Mouse (Mus musculus) urinary bladder, postnatal 4 days (tissue): ENCODE results near the gene Olfr975.
"Not testable (repeated sequence)": the region's sequence is repeated elsewhere in the genome, so short reads cannot be mapped to it uniquely, and the experiment has no call there.

ENCODE experiments used
- DNase-seq, 2 experiments: peaks; one replicate each; pipeline ENCODE4 v3.0.0; 2021 to 2022; ENCODE audit warnings: low spot score in 2 of 2

The Olfr975 gene

DNA sequence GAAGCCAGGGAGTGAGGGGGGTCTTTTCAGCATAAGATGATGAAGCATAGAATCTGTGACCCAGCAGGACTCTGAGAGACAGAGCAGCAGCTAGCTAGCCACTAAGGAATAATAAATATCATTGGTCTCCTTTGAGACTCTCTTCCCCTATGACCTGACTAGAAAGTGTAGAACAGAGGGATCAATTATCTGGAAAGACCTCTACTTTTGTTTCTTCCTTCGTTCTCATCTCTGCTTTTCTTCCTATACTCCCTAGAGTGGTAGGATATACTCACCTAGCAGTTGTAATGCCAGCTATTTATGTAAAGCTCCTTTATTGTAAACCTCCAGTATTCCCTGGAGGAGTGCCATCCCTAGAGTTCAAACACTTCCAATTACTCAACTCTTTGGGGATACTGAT is at the start of gene Olfr975:
Gene Olfr975 (minus strand): TSS at position 101 of the 400 bp plus-strand sequence.
- no peak for DNase-seq

DNA sequence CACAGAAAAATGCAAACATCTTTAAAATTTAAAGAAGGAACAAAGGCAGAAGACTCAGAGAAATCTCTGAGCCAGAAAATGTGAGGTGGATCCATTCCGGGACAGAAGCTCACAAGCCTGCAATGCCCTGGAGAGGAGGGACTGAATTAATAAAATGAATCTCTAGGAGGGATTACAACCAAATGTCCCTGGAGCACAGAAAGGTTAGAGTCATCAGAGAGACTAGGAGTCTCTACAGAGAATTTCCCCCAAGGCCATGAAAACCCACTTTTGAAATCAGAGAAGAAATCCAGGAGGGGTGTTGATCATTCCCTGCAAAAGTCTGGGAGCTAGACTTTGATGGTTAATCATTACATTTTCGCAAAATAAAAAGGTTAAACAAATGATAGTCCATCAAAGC is 40.0 kb upstream of the Olfr975 start, which contains the start of gene Olfr978:
Gene Olfr978 (plus strand): TSS at position 301 of the 400 bp plus-strand sequence.
- no peak for DNase-seq

DNA sequence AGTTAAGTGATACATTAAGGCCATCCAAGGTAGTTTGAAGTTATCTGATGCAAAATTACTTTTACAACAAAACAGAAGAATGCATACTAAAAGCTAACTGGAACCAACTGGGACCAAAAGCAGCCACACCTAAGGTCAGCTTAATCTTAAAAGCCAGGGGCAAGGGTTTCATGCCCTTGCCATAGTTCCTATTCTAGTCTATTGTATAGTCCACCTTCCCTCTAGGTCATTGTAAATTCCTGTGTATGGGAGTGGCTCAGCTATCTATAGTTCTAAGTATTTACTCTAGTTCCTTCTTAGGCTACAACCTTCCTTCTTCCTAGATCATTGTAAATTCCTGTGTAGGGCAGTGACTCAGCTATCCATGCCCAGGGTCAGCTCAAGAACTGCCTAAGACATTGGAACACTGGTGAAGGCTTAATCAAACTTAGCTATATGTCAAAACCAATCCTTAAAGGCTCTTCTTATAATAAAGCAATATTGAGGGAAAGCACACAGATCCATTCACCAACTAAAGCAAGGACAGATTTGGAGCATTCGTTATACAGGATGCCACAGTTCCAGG is 24.8 kb upstream of the Olfr975 start:
- not testable (repeated sequence) for DNase-seq

GRCm38 (mm10) chr9:39961033-39961432 is 9.2 kb upstream of the Olfr975 start, which contains the start of gene Olfr976:
Olfr976 (minus strand) TSS chr9:39961133.
- DNase-seq: not testable (repeated sequence)

DNA sequence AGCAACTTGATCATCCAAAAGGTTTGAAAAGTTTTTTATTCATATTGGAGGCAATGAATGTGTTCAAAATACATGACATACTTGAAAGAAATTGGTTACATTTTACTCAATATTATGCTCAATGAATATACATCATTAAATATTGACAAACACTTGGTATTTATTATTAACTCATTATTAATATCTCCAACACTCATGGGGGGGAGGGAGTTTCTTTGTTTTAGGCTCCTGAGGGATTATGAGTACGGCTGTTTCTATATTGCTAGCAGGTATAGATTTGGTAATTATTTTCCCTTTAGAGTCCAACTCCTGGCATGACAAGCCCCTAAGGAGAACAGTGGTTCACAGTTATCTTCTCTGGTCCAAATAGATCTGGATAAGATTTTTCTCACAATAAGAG is 14.6 kb downstream of the Olfr975 start, which contains the start of gene Olfr974:
Gene Olfr974 (plus strand): TSS at position 301 of the 400 bp plus-strand sequence.
- DNase-seq: no peak

DNA sequence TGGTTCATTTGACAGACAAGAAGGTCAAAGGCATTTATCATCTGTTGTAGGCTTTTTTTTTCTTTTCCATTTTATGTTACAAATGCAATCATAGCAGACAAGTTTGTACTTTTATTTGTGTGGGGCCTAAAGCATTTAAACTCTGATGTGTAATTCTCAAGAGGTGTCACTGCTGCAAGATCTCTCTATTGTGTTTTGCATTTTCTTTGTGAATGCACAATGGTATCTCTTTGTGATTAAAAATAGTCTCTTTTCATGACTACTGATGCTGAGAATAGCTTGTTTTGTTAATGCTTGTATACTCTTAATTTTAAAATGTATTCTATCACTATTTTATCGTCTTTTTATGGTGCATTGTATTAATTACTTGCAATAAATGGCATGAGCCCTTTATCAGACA is 23.0 kb downstream of the Olfr975 start:
- DNase-seq: not testable (repeated sequence)

- DNase-seq: not testable (repeated sequence)
Measured at GRCm38 (mm10) chr9:39927975-39928836, 23.6 kb downstream of the Olfr975 start.

DNA sequence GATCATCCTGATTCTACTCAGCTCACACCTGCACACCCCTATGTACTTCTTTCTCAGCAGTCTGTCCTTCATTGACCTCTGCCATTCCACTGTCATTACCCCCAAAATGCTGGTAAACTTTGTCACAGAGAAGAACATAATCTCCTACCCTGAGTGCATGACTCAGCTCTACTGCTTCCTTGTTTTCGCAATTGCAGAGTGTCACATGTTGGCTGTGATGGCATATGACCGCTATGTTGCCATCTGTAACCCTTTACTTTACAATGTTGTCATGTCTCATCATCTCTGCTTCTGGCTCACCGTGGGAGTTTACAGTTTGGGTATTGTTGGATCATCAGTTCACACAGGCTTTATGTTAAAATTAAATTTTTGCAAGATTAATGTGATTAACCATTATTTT is 41.9 kb downstream of the Olfr975 start:
- DNase-seq: no peak

DNA sequence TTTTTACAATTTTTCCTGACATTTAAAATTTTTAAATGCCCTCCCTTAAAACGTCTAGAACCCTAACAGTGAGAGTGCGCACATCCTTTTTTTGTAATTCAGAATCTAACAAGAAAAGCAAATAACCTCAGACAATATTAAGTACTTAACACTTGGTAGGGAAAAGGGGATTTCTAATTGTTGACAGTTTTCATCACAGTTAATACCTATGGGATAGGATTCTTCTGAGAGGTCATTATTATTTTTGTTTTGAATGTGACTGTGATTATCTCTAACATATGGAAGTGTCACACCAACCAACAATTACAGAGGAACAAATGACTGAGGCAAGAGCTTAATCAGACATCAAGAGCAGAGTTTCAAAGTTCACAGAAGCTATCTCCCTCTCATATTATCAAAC is 44.8 kb downstream of the Olfr975 start, which contains the start of gene Olfr229:
Gene Olfr229 (plus strand): TSS at position 301 of the 400 bp plus-strand sequence.
- DNase-seq: no peak

DNA sequence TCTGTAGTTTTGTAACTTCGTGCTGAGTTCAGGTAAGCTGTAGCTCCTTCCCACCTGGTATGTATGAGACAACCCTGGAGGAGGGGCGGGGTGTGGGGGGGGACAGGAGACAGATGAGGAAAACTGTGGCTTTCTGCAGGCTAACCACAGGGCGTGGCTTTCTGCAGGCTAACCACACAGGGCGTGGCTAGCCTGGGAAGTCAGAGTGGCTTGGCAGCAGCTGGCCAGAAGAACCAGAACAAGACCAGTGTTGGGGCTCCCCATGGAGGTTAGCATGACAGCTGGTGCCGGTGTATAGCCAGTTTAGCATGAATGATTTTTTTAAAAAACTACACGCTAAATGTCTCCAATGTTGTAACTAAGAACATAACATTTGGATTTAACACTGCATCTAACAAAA is 46.7 kb downstream of the Olfr975 start:
- DNase-seq: no peak
